Mouse (Mus musculus) neural tube, embryonic 15.5 days (tissue): ENCODE results near the gene Ccnj. TPM values are rescaled to one million over a fixed set of nuclear protein-coding genes. Genes with fewer than 3 reads are reported as not detected.
A peak's percentile ranks its signal among the peaks of the same experiment; 100 is the strongest.

Source experiments
- ATAC-seq: fragments of 200-750 bp; cut with Nextera tagmentation; 2 replicates; pipeline ENCODE4 v1.8.0; 2017; ENCODE audit warnings: mild to moderate bottlenecking, moderate TSS enrichment, moderate library complexity; ENCODE audit not compliant: low FRiP score
- H3K27ac ChIP-seq: fragments of 300-500 bp; sonication (generic); replicated peaks from 2 replicates; pipeline ENCODE4 v1.5.1; 2015; ENCODE audit warnings: mild to moderate bottlenecking, inconsistent platforms
- H3K27me3 ChIP-seq: fragments of 300-500 bp; sonication (generic); replicated peaks from 2 replicates; pipeline ENCODE4 v1.6.1; 2015; ENCODE audit warnings: inconsistent platforms
- H3K36me3 ChIP-seq: fragments of 300-500 bp; sonication (generic); 2 replicates; pipeline ENCODE4 v1.6.1; 2015; ENCODE audit warnings: inconsistent platforms
- H3K4me1 ChIP-seq: fragments of 300-500 bp; sonication (generic); 2 replicates; pipeline ENCODE4 v1.6.1; 2015; ENCODE audit warnings: inconsistent platforms
- H3K4me2 ChIP-seq: fragments of 300-500 bp; sonication (generic); 2 replicates; pipeline ENCODE4 v1.6.1; 2015; ENCODE audit warnings: inconsistent platforms, mild to moderate bottlenecking, moderate library complexity
- H3K4me3 ChIP-seq: fragments of 300-500 bp; sonication (generic); replicated peaks from 2 replicates; pipeline ENCODE4 v1.5.1; 2015; ENCODE audit warnings: mild to moderate bottlenecking, inconsistent platforms
- H3K9ac ChIP-seq: fragments of 300-500 bp; sonication (generic); replicated peaks from 2 replicates; pipeline ENCODE4 v1.6.1; 2015; ENCODE audit warnings: mild to moderate bottlenecking, inconsistent platforms
- H3K9me3 ChIP-seq: fragments of 300-500 bp; sonication (generic); replicated peaks from 2 replicates; pipeline ENCODE4 v1.6.1; 2016; ENCODE audit warnings: inconsistent platforms
- WGBS: fragments of 180-500 bp; shearing (Covaris S2); methylation state at CpG from one replicate; pipeline ENCODE4 v1.1.7; 2015; ENCODE audit warnings: mixed read lengths; 5-methylcytosine and 5-hydroxymethylcytosine counted together
- polyA plus RNA-seq: library from polyadenylated mRNA; unstranded; fragments of >200 nt; fragmentation: Nextera tagmentation; extraction: Ambion mirVana; gene quantifications from 2 replicates; pipeline ENCODE4 v1.2.1, GENCODE M21; 2015

Ccnj gene
- polyA plus RNA-seq, 1 experiment from 2014 or later = 15.1 TPM

DNA sequence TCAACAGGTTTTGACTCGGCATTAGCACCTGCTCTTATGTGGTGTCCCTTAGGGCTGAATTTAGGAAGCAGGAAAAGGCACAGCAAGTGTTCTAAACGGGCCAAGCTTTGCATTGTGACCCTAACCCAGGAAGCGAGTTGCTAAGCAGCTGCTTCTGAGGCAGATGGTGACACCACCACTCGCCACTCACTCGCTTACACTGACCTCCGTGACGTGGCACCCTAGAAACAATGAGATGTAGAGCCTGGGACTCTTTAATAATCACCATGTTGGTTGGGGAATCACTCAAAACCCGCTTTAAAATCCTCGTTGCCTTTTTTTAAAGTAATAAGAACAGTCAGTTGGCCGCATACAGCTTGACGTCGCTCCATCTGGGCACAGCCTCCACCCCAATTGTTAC, 18.3 kb downstream of the Ccnj start:
- WGBS = 76% methylated on average over 12 of the region's 12 CpGs

DNA sequence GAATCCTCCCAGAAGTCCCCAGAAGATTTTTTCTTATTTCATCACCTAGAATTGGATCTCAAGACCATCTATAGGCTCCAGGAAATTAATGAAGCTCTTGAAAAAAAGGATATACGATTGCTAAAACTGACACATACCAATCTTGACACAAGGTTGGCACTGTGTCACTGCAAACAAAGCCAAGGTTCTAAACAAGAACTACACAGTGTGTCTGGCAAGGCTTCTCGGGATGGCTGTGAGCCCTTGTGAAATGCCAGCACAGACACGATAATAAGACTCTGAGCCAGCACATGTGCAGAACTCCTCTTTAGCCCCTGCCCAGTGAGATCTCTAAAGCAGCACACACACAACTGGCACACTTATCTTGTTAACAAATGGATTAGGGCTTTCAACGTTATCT, 28.5 kb downstream of the Ccnj start:
- H3K4me3 ChIP-seq = no peak overlapping the region
- ATAC-seq = no peak
- no peaks in the 10 kb centered on the region for H3K9me3 ChIP-seq
- H3K4me1 ChIP-seq = no peaks in the 10 kb centered on the region
- H3K4me2 ChIP-seq = no peak overlapping the region
- peaks cover 15% of the 10 kb centered on the region for H3K27me3 ChIP-seq
- no peak overlapping the region for H3K9ac ChIP-seq
- H3K27ac ChIP-seq = no peak overlapping the region
- WGBS = 66% methylated on average over 4 of the region's 4 CpGs
- H3K36me3 ChIP-seq = no peaks in the 10 kb centered on the region

More for the DNA sequence above, 18.3 kb downstream of the Ccnj start:
- Histone ChIP-seq H3K9me3 (no peaks in the 10 kb centered on the region), H3K4me3 (no peak overlapping the region), H3K27ac (no peak overlapping the region), H3K4me1 (no peaks in the 10 kb centered on the region), H3K4me2 (no peak overlapping the region), H3K9ac (no peak overlapping the region), H3K36me3 (peaks cover 50% of the 10 kb centered on the region), H3K27me3 (no peaks in the 10 kb centered on the region)
- ATAC-seq = no peak

- no peaks in the 10 kb centered on the region for H3K36me3 ChIP-seq
- H3K4me2 ChIP-seq = no peak overlapping the region
- WGBS = 43% methylated on average over 5 of the region's 5 CpGs
- H3K4me3 ChIP-seq = no peak overlapping the region
- peaks cover 37% of the 10 kb centered on the region for H3K27me3 ChIP-seq
- no peaks in the 10 kb centered on the region for H3K9me3 ChIP-seq
- no peak overlapping the region for H3K9ac ChIP-seq
- H3K4me1 ChIP-seq = peaks cover 3% of the 10 kb centered on the region; the same call in 1 of the 2 replicates
- ATAC-seq = no peak
- H3K27ac ChIP-seq = no peak overlapping the region
Observed at GRCm38 (mm10) chr19:40868284-40868683, 37.2 kb downstream of the Ccnj start.

DNA sequence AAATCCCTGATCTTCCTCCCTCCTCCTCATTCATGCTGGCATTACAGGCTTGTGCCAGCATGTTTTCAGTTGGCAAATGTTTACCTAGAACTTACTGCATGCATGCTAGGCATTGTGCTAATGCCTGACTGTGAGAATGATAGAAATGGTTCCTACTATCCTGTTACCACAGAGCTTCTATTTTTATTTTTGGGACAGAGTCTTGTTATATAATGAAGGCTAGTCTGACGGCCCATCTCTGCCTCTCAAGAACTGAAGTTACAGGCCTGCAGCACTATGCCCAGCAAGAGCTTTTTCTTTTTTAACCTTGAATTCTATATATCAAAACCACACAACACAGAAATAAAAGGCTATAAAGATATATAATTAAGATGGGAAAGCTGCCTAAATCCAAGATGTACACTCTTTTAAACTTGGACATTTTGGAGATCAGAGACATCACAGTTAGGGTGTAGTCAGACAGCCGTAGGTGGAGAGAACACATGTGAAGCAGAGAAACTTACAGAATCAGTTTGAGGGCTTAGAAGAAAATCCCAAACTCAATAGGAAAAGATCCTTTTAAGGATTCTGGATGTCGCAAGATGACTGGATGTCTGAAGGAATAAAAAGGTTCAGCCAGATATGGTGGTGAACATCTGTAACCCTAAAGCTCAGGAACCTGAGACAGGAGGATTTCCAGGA, 38.5 kb downstream of the Ccnj start:
- WGBS = 93% methylated on average over 3 of the region's 3 CpGs
- H3K9me3 ChIP-seq = no peaks in the 10 kb centered on the region

DNA sequence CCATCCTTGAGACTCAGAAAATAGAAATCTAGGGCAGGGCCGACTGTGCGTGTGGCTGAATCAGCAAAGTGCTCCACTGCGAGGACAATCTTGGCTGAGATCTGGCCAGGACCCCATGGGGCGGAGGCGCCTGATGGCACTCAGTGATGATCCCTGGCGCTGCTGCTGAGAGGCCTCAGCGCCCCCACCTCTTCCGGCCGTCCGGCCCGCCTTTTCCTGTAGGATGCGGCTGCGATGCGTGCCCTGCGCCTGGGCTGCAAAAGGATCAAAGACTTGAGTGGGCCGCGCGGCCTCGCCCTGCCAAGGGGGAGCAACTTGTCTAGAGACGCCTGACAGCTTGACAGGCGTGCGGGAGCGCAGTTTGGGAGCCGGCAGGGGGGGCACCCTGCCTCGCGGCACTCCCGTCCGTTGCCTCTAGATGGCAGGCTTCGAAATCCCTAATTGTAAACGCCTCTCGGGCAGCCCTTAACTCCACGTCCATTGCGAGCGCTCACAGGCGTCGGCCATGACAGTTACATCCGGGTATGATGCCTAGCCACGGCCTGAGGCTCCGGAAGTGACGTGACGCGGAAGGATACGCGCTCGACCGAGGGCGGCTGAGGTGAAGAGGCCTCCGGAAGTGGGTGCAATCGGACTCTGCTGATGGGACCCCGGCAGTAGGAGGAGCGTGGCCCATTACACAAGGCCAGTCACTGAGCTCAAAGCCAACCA, 42.0 kb downstream of the Ccnj start:
- Histone ChIP-seq H3K4me3 (peak overlapping the region; percentile 66), H3K27me3 (peaks cover 55% of the 10 kb centered on the region), H3K9ac (peak overlapping the region; percentile 64), H3K4me2 (peak overlapping the region; percentile 78), H3K9me3 (no peaks in the 10 kb centered on the region), H3K36me3 (no peaks in the 10 kb centered on the region), H3K4me1 (peaks cover 3% of the 10 kb centered on the region; the same call in 1 of the 2 replicates), H3K27ac (peak overlapping the region; percentile 96)
- peak; percentile 99 for ATAC-seq
- 1% methylated on average over 51 of the region's 51 CpGs for WGBS

More for the DNA sequence above, 38.5 kb downstream of the Ccnj start:
- ATAC-seq = no peak
- peaks cover 38% of the 10 kb centered on the region for H3K27me3 ChIP-seq
- H3K4me3 ChIP-seq = no peak overlapping the region
- H3K4me1 ChIP-seq = peaks cover 3% of the 10 kb centered on the region; the same call in 1 of the 2 replicates
- no peak overlapping the region for H3K27ac ChIP-seq
- H3K36me3 ChIP-seq = no peaks in the 10 kb centered on the region
- no peak overlapping the region for H3K4me2 ChIP-seq
- no peak overlapping the region for H3K9ac ChIP-seq

DNA sequence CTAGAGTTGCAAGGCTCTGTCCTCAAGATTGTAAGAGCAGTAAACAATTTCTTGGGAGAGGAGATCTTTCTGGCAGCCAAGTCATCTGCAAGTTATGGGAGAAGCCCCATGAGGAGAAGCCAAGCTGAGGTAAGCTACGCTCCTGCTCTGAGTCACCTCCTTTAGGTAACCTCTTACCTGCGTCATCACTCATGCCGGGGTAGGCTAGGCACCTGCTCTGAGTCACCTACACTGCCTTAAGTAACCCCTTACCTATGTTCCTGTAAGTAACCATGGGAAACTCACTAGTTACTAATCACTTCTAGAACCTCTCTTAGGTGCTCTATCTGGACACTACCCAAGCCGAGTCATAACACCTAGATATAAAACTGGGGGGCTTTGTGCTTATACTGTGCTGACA, 50.6 kb downstream of the Ccnj start:
- Histone ChIP-seq H3K9me3 (no peaks in the 10 kb centered on the region), H3K4me1 (no peaks in the 10 kb centered on the region), H3K27ac (no peak overlapping the region), H3K36me3 (no peaks in the 10 kb centered on the region), H3K27me3 (peaks cover 82% of the 10 kb centered on the region), H3K4me2 (no peak overlapping the region), H3K9ac (no peak overlapping the region), H3K4me3 (no peak overlapping the region)
- WGBS = 90% methylated on average over 4 of the region's 4 CpGs
- ATAC-seq = no peak

DNA sequence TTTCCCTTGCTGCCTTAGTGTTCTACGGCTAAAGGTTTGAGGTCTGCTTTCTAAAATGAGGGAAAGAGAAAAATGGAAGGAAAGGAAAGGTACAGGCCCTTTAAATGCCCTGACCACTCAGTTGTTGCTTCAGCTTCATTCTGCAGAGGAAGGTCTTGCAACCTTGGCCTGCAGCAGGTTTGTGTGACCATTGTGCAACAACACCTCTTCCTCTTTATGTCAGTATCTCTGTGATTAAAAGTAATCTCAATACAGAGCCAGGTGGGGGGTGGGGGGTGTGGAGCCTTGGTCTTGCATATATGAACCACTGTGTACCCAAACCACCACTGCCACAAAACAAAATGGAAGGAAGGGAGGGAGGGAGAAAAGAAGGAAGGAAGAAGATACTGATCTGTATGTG, 57.8 kb downstream of the Ccnj start:
- peaks cover under 1% of the 10 kb centered on the region; the same call in 1 of the 2 replicates for H3K4me1 ChIP-seq
- no peak overlapping the region for H3K4me3 ChIP-seq
- no peaks in the 10 kb centered on the region for H3K9me3 ChIP-seq
- no peak overlapping the region for H3K9ac ChIP-seq
- H3K4me2 ChIP-seq = no peak overlapping the region
- 94% methylated on average over 1 of the region's 1 CpGs for WGBS
- no peak overlapping the region for H3K27ac ChIP-seq
- H3K36me3 ChIP-seq = no peaks in the 10 kb centered on the region
- no peak for ATAC-seq
- peaks cover 66% of the 10 kb centered on the region for H3K27me3 ChIP-seq

- Histone ChIP-seq H3K36me3 (no peaks in the 10 kb centered on the region), H3K4me3 (peak overlapping the region; percentile 84), H3K4me2 (peak overlapping the region; percentile 78), H3K9me3 (no peaks in the 10 kb centered on the region), H3K27ac (peak overlapping the region; percentile 97), H3K9ac (peak overlapping the region; percentile 63), H3K4me1 (peaks cover 12% of the 10 kb centered on the region; the same call in 1 of the 2 replicates), H3K27me3 (peaks cover 28% of the 10 kb centered on the region)
- WGBS = 47% methylated on average over 21 of the region's 21 CpGs
- ATAC-seq = peak; percentile 65
Observed at GRCm38 (mm10) chr19:40894071-40894506, 63.0 kb downstream of the Ccnj start.

- Histone ChIP-seq H3K27me3 (peaks cover 23% of the 10 kb centered on the region), H3K9ac (peak within 1 kb of the TSS; percentile 63), H3K4me1 (peaks cover 12% of the 10 kb centered on the region; the same call in 1 of the 2 replicates), H3K9me3 (no peaks in the 10 kb centered on the region), H3K4me2 (peak within 1 kb of the TSS; percentile 78), H3K27ac (peak within 1 kb of the TSS; percentile 97), H3K4me3 (peak within 1 kb of the TSS; percentile 84), H3K36me3 (0 out of 2 replicates have a peak, but pooled peaks cover 3% of the 10 kb centered on the region)
- WGBS = under 1% methylated on average over 89 of the region's 89 CpGs
- ATAC-seq = peak; percentile 96
Observed at GRCm38 (mm10) chr19:40894519-40895392, 63.7 kb downstream of the Ccnj start, which contains the start of gene Zfp518a. Zfp518a (plus strand) TSS chr19:40894705.

DNA sequence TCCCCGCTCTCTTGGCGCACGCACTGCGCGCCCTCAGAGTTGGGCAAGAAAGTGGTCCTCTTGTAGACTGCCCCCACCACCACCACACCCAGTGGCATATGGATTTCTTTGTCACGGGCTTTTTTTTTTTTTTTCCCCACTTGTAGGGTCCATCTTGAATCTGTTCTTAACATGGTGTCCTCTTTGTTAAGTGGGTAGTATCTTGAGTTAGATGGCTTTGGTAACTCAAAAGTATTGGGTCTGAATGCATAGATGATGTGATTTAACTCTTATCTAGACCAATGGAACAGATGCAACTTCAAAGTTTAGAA, 64.3 kb downstream of the Ccnj start:
- Histone ChIP-seq H3K27ac (peak overlapping the region; percentile 97), H3K4me1 (peaks cover 12% of the 10 kb centered on the region; the same call in 1 of the 2 replicates), H3K4me3 (peak overlapping the region; percentile 84), H3K27me3 (peaks cover 19% of the 10 kb centered on the region), H3K4me2 (peak overlapping the region; percentile 78), H3K9ac (peak overlapping the region; percentile 63), H3K9me3 (no peaks in the 10 kb centered on the region), H3K36me3 (0 out of 2 replicates have a peak, but pooled peaks cover 3% of the 10 kb centered on the region)
- WGBS = 2% methylated on average over 6 of the region's 6 CpGs
- ATAC-seq = no peak
